Mouse (Mus musculus) ES-CJ7 (cell line): ENCODE measurements around the gene Ncstn.
A peak's percentile ranks its signal among the peaks of the same experiment; 100 is the strongest.

Experiments used
- DNase-seq: peaks from one replicate; pipeline ENCODE4 v3.0.0; 2011; ENCODE audit warnings: low read depth, low spot score

The Ncstn gene

DNA sequence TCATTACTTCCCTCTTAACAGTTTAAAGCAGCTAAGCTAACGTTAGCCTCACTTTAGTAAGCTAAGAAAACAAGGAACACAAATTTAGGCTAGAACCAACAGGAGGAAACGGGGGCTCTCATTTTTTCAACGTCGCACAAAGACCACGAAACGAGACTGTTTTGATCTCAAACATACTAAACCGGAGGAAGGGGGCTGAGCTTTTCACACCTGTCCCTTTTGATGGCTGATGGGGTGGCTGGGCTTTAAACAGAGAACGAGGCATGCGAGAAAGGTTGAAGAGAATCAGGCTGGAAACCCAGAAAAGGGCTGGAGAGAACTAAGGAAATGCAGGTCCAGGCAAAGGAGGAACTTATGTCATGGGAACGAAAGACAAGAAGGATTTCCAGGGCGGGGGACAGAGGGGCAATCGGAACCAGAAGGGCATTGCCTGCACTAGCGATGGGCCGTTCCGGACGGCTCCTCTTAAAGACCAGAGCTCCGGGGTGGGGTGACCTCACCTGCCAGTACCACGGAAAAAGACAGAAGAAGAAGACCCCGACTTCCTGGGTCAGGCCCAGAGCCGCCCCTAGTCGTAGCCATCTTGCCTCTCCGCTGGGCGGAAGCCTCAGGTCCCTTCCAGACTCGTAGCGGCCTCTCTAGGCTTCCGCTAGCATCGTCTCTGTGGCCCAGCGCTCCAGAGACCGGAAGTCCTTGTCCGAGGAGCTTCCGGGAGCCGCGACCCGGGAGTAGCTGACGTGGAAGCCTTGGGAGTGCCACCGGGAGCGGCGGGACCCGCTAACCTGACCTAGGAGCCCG lies at the start of gene Ncstn, which contains the start of gene Copa:
Gene Ncstn (minus strand): TSS at position 695 of the 798 bp plus-strand sequence.
Gene Copa (plus strand): TSS at position 429 of the 798 bp plus-strand sequence.
- peak; percentile 96 for DNase-seq

DNA sequence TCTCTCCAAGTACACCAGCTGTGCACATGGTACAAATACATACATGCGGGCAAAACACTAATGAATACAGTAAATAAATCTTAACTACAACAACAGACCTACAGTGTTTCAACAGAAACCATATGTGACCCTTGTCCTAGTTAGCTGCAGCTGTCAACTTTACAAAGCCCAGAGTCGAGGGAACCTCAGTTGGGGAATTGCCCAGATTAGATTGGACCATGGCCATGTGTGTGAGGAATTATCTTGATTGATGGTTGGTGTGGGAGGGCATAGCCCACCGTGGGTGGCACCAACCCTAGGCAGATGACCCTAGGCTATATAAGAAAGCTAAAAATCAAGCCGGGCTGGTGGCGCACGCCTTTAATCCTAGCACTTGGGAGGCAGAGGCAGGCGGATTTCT lies 49.7 kb upstream of the Ncstn start:
- DNase-seq, result no peak

DNA sequence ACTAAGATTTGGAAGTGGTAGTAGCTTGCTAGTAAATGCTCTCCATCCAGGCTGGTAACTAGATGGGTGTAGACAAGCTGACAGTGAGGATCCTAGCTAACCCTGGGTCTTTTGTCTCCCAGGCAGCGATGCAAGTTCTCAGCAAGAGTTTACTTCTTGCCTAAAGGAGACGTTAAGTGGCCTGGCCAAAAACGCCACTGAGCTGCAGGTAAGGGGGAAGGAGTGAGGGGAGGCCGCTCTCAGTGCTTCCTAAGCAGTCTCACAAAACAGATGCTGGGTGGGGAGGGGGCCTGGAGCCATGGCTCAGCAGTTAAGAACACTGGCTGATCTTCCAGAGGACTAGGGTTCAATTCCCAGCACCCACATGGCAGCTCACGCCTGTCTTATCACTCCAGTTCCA lies 47.2 kb upstream of the Ncstn start:
- no peak for DNase-seq

DNA sequence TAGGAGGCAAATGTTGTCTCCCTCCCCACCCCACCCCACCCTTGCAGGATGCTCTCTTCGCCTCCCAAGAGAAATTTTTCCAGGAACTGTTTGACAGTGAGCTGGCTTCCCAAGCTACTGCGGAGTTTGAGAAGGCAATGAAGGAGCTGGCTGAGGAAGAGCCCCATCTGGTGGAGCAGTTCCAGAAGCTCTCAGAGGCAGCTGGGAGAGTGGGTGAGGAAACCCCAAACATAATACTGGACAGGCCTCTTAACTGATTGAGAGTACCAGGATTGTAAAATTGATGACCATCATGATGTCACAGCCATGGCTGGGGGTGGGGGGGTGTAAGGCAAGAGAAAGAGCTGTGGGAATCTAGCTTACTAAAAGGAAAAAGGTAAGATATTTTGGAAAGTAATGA lies 46.5 kb upstream of the Ncstn start:
- DNase-seq, result peak; percentile 58

DNA sequence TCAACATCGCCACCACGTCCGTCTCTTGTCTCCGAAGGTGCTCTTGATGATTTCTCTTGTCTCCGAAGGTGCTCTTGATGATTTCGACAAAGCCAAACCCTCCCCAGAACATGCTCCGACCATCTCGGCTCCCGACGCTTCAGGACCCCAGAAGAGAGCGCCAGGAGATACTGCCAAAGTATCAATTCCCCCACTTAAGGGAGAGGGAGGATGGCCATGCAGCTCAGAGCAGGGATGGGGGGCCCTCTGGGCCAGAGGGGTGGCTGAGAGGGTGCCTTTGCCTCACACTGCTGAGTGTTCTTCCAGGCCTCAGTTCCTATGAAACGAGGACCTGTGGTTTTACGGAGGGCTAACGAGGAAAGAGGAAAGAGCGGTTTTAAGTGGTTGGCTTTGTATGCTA lies 46.0 kb upstream of the Ncstn start:
- DNase-seq, result no peak

DNA sequence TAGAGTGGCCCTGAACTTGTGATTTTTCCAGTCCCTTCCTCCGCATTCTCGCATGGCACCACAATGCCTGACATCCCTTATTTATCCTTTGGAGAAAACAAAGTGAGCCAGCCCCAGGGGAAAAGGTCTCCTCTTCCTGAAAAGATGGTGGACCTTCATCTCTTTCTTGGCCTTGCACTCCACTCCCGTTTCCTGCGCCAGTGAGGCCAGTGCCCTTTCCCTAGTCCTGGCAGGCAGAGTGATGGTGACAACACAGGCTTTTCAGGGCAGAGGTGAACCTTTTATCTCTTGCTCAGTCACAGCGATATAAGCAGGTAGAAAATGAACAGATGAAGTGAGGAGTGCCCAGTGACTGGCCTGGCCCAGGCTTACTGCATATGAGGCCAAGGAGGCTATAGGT lies 44.9 kb upstream of the Ncstn start:
- no peak for DNase-seq

DNA sequence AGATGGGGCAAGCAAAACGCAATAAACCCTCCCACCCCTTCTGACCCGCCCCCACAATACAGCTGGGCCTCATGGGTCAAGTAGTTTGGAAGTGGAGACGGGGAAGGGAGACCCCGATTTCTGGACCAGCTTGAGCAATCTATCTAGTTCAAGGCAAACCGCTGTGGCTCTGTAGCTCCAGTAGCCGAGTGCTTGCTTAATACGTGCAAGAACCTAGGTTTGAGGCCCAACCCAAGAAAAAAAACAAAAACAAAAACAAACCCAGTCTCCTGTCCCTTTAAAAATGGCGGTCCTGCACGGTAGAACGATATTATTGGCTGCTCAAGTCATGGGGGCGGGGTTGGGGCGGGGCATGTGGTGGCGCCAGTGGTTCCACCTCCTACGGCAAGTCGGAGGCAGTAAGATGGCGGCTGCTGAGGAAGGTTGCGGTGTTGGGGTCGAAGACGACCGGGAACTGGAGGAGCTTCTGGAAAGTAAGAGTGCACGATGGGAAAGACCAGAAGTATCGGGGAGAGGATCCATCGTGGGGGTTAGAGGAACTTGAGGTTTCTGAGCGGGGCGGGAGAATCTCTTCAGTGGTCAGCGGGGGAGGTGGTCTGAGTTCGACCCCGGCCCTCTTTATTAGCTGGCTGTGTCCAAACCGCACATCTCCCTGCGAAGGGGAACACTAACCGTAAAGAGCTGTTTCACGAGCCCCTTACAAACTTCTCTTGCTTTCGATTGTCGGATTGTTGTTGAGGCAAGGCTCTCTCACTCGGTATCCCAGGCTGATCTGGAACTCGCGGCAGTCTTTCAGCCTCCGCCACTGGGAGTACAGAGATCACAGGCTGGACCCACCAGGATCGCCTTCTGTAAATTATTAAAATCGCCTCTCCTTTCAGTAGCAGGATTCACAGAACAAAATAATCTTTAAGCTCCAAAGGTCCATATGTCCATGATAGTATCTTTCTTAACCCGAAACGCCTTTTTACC lies 44.1 kb upstream of the Ncstn start, which contains the start of gene Pex19:
Gene Pex19 (plus strand): TSS at position 380 of the 972 bp plus-strand sequence.
- peak; percentile 97 for DNase-seq

DNA sequence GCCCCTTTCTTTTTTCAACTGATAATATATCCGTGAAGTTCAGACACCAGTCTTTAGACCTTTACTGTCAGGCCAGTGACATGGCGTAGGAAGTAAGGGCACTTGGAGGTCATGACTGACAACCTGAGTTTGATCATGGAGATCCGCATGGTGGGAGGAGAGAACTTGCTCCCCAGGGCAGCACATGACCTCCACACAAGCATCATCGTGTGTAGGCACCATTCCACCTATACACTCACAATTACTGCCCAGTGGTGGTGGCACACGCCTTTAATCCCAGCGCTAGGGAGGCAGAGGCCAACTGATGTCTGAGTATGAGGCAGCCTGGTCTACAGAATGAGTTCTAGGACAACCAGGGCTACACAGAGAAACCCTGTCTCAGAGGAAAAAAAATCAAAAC lies 42.0 kb upstream of the Ncstn start:
- DNase-seq, result no peak

DNA sequence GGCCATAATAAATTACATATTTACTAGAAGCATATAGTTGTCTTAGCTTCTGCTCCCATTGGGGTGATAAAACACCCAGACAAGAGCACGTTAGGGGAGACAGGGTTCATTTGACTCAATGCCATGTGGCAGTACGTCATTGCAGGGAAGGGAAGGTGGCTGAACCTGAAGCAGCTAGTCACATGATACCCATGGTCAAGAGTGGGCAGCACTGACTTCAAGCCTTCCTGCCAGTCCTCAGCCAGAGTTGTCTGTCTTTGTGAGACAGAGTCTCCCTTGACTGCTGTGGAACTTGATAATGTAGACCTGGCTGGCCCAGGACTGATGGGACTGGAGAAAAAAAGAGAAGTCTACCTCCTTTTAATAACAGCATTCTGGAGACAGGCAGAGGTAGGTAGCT lies 40.1 kb upstream of the Ncstn start:
- DNase-seq, result no peak

DNA sequence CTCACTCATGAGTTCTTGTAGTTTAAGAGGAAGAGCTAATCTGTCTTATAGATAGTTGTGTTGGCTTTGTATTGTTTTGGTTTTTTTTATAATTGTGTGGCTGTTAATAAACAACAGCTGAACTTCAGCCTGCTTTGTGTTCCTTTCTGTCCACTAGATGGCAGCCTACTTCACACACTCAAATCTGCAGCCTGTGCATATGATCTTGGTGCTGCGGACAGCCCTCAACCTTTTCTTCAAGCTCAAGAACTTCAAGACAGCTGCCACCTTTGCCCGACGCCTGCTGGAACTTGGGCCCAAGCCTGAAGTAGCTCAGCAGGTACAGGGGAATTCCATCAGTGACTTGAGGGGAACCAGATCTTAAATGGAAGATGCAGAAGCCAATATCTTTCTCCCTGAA lies 37.1 kb upstream of the Ncstn start:
- peak; percentile 86 for DNase-seq

DNA sequence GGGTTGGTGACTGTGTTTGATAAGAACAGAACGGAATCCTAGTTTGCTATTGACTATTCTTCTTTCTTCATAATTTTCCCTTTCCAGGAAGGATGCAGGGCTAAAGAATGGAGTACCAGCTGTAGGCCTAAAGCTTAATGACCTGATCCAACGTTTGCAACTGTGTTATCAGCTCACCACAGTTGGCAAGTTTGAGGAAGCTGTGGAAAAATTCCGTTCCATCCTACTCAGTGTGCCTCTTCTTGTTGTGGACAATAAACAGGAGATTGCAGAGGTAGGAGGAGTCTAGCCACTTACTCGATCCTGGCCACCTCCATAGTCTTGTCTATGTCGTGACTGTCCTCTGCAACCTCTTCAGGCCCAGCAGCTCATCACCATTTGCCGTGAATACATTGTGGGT lies 36.5 kb upstream of the Ncstn start:
- no peak for DNase-seq

DNA sequence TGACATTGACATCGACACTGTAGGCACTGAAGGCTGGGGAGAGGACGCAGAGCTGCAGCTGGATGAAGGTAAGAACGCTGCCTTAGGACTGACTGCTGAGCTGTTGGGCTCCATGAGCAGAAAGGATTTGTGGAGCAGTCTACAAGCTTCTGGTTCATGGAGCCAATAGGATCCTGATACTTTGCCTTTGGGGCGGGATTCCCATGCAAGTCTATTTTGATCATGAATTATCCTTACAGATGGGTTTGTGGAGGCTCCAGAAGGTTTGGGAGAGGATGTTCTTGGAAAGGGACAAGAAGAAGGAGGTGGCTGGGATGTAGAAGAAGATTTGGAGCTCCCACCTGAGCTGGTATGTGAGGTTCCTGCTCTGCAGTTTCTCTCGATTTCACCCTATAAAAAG lies 34.4 kb upstream of the Ncstn start:
- no peak for DNase-seq

DNA sequence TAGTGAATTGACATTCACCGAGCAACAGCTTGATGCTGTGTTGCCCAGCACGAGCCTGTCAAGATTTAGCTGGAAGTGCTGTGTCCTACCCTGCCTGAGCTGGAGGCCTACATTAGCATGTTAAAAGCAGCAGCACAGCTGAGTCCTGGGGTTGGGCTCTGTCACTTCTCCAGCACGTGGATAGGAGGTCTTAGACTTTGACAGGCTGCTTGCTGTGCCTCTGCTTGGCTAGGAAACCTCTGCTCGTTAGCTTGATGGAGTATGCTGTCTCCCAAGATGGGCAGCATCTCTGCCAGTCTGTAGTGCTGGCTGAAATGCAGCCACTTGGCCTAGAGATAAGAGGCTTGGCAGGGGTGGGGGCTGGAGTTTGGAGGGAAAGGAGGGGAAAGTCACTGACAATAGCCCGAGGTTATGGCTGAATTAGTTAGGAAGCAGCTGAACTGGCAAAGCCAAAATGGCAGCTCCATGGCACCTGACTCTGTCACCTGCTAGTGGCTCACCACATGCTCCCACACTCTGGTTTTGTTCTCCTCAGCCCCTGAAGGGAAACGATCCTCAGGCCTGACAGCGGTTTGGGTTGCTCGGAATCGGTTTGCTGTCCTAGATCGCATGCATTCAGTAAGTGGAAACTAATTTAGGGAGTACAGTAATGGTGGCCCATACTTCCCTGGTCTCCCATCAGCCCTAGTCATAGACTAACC lies 25.3 kb upstream of the Ncstn start:
- DNase-seq, result peak; percentile 55

DNA sequence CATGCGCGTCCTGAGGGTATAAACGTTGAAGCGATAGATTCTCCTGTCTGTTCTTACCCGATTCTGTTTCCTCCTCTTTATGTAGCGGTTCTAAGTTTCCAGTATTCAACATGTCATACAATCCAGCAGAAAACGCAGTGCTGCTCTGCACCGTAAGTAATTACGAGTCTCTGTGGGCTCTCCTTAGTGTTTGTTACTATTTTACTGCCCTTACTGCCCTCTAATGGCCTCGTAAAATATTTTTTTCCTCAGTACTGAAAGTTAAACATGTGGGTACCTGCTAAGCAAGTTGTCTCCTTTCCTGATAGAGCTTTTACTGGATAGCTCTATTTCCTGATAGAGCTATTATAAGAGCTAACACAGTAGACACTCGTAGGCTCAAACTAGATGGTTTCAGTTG lies 22.5 kb upstream of the Ncstn start:
- no peak for DNase-seq

DNA sequence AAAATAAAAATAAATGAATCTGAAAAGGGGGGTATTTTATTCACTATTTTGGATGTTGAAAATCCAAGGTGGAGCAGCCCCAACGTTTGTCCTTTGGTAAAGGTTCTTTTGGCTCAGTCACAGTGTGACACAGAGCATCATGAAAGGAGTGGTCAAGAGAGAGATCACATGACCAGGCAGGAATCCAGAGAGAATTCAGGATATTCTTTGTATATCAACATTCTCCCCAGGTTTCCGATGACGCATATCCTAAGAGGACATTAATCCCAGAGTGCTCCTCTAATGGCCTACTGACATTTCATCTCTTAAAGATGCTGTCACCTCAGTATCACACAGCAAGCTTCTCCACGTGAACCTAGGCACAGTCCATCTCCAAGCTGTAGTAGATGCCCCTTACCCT lies 21.0 kb upstream of the Ncstn start:
- DNase-seq, result no peak

DNA sequence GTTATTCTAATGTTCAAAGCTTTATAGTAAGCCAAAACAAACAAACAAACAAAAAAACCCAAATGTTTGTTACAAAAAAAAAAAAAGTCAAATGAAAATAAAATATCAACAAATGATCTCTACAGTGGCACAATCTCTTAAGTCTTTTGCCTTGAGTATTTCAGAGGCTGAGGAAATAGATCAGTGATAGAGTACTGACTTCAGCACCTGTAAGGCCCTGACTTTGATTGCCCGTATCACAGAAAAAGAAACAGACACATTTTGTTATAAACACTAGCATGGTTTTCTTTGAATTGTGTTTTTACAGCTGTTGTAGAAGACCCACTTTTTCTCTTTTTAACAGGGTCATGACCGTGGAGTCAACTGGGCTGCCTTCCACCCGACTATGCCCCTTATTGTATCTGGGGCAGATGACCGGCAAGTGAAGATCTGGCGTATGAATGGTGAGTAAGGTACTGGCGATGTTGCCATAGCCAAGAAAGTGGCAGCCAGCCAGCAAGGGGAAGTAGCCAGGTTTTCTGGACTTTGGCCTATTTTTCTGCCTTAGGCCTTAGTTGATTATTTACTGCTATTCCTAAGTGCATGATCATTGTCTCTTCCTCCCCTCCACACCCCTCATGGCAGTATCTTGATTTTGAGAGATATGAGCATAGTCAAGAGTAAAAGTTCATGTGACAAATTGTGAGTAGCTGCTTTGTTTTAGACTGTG lies 16.9 kb upstream of the Ncstn start:
- no peak for DNase-seq

DNA sequence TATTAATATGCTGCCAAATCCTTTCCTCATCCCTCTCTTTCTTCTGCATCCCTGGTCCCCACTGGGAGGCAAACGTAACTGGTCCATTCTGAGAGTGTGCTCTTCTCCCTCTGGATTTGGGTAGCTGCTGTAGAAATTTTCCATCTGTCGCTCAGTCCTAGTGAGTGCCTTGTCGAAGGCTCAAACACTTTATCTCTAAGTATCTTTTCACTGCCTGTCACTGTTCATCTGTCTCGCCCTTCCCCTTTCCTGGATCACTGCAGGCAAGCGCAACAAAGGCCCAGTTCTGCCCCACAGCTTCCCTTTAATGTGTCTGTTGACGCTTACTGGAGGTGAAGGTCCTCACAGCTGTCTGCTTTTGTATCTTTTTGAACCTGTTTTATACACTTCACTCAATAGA lies 12.6 kb upstream of the Ncstn start:
- DNase-seq, result no peak

DNA sequence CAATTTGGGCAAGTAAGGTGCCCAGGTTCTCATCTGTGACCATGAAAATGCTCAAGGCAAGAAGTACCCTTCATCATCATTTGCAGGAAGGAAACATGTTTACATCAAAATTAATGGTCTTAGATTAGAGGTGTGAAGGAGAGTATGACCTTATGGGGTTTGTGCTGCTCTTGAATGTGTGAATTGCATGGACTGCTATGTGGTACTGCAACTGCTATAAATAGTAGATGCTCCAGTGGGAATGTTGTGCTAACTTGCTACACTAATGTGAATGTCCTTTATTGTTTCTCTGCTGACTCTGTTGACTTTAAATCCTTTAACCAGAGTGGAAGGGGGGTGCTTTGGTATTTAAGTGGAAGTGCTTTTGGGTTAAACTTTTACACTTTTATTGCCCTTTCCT lies 11.7 kb upstream of the Ncstn start:
- DNase-seq, result no peak

DNA sequence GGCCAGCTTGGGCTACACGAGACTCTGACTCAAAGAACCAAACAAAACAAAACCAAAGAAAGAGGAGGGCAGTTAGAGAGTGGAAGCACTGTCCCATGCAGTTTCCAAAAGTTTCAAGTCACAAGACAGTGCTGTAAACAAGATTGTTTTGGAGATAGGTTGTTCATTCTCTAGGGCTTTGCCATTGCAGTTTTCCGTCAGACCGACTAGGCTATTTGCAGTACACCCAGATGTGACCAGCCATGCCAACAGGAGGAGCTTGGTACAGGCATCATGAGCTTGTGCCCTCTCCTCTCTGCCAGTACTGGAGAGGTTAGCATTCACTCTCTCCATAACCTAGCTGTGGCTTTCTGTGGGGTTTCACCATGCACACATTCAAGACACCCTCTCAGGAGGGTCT lies 10.9 kb upstream of the Ncstn start:
- DNase-seq, result no peak

DNA sequence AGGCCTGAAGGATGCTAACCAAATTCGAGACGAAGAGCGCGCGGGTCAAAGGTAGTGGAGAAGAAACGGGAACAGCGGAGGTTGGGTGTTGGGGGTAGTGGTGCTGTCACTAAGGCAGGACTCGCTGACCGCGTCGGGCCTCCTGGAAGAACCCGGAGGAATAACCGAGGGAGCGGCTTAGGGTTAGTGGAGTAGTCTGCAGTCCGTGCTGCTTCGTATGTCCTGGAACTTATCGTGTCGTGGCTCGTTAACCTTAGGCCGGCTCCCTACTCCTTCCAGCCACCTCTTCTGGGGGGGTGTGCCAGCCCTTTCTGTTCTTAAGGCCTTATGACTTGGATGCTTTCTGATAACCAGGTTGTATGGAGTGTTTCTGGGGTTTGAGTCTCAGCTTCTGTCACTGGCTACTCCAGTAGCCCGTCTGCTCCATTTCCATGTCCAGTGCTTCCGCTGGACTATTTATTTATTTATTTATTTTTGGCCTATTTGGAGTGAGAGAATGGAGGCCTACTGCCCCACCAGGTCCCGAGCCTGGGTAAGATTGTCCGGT lies 377 bp upstream of the Ncstn start:
- DNase-seq, result no peak

DNA sequence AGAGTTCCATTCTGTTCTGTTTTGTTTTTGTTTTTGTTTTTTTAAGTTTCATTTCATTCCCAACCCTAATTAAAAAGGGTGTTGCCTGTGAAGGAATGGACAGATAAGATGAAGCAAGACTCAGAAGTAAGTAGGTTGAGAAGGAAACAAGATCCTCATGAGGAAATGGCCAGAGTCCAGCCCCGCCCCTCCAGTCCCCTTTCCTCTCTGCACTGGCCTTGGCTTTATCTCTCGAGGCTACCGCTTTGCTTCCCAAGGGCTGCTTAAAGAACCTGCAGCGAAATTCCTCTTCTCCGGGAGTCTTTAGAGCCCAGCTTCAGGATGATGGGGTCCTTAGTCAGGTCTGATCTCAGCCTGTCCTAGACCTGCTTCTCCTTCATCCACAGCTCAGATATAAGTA lies 4.6 kb downstream of the Ncstn start:
- DNase-seq, result no peak
